Comparison of ENCODE assay signal across 22 mouse cellular contexts in the genomic region with DNA sequence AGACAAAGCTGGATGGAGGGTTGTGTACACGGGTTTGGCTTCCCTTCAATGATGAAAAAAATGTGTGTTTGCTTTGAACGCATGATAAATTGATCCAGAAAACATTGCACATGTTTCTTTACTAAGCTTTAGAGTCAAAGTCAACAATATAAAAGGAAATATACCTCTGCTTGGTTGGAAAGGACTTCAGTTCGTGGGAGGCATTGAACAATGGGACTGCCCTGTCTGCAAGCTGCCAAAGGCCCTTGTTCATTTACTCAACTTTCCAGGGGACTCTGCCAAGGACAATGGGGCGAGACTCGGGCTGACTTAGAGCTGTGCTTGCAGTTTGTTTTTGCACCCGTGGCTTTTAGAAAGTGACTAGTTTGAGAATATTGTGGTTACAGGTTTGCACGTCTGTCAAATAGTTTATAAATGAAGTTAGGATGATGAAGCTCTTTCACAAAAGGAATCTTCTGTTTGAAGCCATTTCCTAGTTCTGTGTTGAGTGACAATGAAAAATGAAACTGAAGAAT.
"Had no signal": no experiment of that assay in that cellular context is flagged by ENCODE, and none has a peak within 500 bp of the region (broad histone marks: within the 10 kb centered on the region; RNA-seq: fewer than 3 reads in every experiment).

No protein-coding gene starts in this region.

- H3K36me3 ChIP-seq: kidney, embryonic 15.5 days; limb, embryonic 12.5 days; limb, embryonic 15.5 days; liver, embryonic 13.5 days; midbrain, embryonic 10.5 days; midbrain, embryonic 13.5 days; neural tube, embryonic 12.5 days; neural tube, embryonic 15.5 days had no signal

- H3K4me2 ChIP-seq: kidney, embryonic 15.5 days; limb, embryonic 12.5 days; limb, embryonic 15.5 days; liver, embryonic 13.5 days; lung, embryonic 14.5 days; midbrain, embryonic 13.5 days; neural tube, embryonic 12.5 days; neural tube, embryonic 15.5 days had no signal

- H3K4me3 ChIP-seq: kidney, embryonic 15.5 days; left cerebral cortex, adult 2 months; limb, embryonic 12.5 days; limb, embryonic 15.5 days; liver, embryonic 13.5 days; megakaryocyte, embryonic 14.5 days; midbrain, embryonic 10.5 days; midbrain, embryonic 13.5 days; neural tube, embryonic 12.5 days; neural tube, embryonic 15.5 days had no signal

- H3K27me3 ChIP-seq: kidney, embryonic 15.5 days; limb, embryonic 12.5 days; limb, embryonic 15.5 days; midbrain, embryonic 13.5 days; neural tube, embryonic 12.5 days; neural tube, embryonic 15.5 days had no signal

- DNase-seq: kidney, adult 2 months; kidney, postnatal 10 days; kidney, postnatal 36 days; layer of hippocampus, postnatal 36 days; left cerebral cortex, postnatal 4 days; liver, embryonic 13.5 days; lung, embryonic 14.5 days; right cerebral cortex, adult 18-20 months; right cerebral cortex, postnatal 14 days; right cerebral cortex, postnatal 4 days; thymus, adult 2 months; thymus, postnatal 14 days; thymus, postnatal 4 days had no signal
